Mouse (Mus musculus): ENCODE results near the gene Chchd4.

DNA sequence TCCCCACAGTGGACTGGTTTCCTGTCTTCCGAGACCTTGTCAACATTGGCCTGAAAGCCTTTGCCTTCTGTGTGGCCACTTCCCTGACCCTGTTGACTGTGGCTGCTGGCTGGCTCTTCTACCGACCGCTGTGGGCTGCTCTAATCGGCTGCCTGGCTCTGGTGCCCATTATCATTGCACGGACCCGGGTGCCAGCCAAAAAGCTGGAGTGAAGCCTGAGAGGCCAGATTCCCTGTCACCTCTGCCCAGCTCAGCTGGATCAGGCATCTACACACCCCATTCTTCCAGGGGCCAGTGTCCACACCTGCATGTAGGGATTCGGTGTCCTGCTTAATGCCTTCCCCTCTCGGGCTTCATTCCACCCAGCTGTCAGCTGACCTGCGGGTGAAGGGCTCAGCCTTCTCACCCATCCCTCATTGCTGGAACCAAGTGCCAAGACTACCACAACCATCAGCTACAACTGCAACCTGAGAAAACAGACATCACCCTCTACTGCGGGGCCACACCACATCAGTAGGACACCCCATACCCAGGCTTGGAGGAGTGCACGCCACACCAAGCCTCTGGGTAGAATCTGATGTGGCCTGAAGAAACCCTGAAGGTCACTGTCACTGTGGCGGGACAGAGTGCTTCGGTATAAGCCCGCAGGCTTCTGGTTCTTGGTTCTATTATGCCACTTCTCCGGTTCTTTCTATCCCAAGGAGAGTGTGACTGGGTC, 13.5 kb upstream of the Chchd4 start:
- TF ChIP-seq POLR2A (IDR thresholded peaks at IDR 0.05; ENCODE audit: low read depth, low read length) = no peak
- TF ChIP-seq CTCF (conservative IDR thresholded peaks at IDR 0.05; ENCODE audit: insufficient read depth, insufficient read length, low read depth, low read length) = no peak
